Mouse (Mus musculus): Measurements from ENCODE around the gene Jsrp1. TPM values are rescaled to one million over a fixed set of nuclear protein-coding genes. Genes with fewer than 3 reads are reported as not detected.
"Not testable (repeated sequence)": the region's sequence is repeated elsewhere in the genome, so short reads cannot be mapped to it uniquely, and the experiment has no call there.

Jsrp1 gene
- polyA plus RNA-seq, 1 experiment from 2014 or later, result 1.2 TPM

DNA sequence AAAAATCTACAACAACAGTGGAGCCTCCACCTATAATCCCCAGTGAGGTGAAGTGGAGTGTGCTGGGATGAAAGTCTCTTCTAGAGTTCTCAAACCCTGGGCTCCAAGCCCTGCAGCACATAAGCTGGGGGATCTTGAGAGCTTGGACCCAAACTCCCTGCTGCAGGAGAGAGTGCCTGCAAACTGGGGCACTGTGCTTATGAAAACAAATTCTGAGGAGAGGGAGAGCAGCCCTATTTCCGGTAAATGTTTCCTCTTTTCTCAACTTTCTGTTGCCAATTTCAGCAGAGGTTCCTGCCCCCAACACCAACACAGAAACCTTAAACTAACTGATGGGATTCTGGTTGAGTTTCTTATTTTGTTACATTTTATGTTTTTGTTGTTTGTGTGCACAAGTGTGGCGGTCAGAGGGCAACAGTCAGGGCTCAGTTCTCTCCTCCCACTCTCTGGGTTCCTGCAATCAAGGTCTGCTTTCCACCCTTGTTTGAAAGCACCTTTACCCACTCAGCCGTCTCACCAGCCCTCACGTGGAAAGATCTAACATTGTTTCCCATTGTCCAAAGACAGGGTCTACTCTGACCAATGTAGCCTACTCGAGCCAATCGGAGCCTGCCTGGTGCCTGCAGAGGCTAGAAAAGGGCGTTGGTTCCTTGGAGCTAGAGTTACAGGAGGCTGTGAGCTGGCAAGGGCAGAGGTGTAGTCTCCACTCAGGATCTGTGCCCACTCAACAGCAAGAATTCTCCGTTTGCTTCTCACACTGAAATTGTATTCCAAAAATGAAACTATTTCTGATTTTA is 10.7 kb upstream of the Jsrp1 start:
- 64% methylated on average over 8 of the region's 8 CpGs for WGBS
- H3K36me3 ChIP-seq (replicated peaks; ENCODE audit: control insufficient read depth, insufficient read depth, low read depth, low read length), result no peaks in the 10 kb centered on the region
- H3K27ac ChIP-seq (replicated peaks; ENCODE audit: low read depth, low read length), result no peak overlapping the region

DNA sequence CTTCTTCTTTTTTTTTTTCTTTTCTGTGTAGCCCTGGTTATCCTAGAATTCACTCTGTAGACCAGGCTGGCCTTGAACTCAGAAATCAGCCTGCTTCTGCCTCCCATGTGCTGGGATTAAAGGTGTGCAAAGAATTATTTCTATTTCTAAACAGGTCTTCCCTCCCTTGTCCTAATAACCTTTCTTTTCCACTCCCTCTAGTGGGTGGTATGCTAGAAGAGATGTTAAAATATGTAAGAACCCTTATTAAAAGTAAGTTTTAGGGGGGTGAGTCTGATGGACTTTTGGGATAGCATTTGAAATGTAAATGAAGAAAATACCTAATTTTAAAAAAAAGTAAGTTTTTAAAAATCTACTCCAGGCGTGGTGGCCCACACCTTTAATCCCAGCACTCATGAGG is 10.0 kb upstream of the Jsrp1 start:
- no peak for ATAC-seq (replicated peaks; ENCODE audit: insufficient number of reproducible peaks, low FRiP score, low TSS enrichment, low read depth)
- Histone ChIP-seq H3K4me1 (ENCODE audit: control insufficient read depth, insufficient read depth, low read length) (peaks cover 2% of the 10 kb centered on the region; the same call in 1 of the 2 replicates), H3K4me2 (ENCODE audit: low read depth, low read length) (no peak overlapping the region), H3K4me3 (ENCODE audit: low read depth, low read length) (no peak overlapping the region), H3K27me3 (ENCODE audit: control insufficient read depth, insufficient read depth, low read length) (no peaks in the 10 kb centered on the region), H3K36me3 (replicated peaks; ENCODE audit: control insufficient read depth, insufficient read depth, low read depth, low read length) (no peaks in the 10 kb centered on the region), H3K9ac (replicated peaks; ENCODE audit: low read length) (no peak overlapping the region), H3K27ac (replicated peaks; ENCODE audit: low read depth, low read length) (no peak overlapping the region), H3K9me3 (replicated peaks; ENCODE audit: control insufficient read depth, low read length) (no peaks in the 10 kb centered on the region)
- WGBS, result 88% methylated on average over 1 of the region's 1 CpGs
- DNase-seq (ENCODE audit: low spot score), result no peak

More for the DNA sequence above, 10.7 kb upstream of the Jsrp1 start:
- H3K4me3 ChIP-seq (ENCODE audit: low read depth, low read length), result no peak overlapping the region
- DNase-seq (ENCODE audit: low spot score), result no peak
- no peaks in the 10 kb centered on the region for H3K9me3 ChIP-seq (replicated peaks; ENCODE audit: control insufficient read depth, low read length)
- H3K4me1 ChIP-seq (ENCODE audit: control insufficient read depth, insufficient read depth, low read length), result peaks cover 2% of the 10 kb centered on the region; the same call in 1 of the 2 replicates
- no peak for ATAC-seq (replicated peaks; ENCODE audit: insufficient number of reproducible peaks, low FRiP score, low TSS enrichment, low read depth)
- no peak overlapping the region for H3K4me2 ChIP-seq (ENCODE audit: low read depth, low read length)
- H3K9ac ChIP-seq (replicated peaks; ENCODE audit: low read length), result no peak overlapping the region
- no peaks in the 10 kb centered on the region for H3K27me3 ChIP-seq (ENCODE audit: control insufficient read depth, insufficient read depth, low read length)

DNA sequence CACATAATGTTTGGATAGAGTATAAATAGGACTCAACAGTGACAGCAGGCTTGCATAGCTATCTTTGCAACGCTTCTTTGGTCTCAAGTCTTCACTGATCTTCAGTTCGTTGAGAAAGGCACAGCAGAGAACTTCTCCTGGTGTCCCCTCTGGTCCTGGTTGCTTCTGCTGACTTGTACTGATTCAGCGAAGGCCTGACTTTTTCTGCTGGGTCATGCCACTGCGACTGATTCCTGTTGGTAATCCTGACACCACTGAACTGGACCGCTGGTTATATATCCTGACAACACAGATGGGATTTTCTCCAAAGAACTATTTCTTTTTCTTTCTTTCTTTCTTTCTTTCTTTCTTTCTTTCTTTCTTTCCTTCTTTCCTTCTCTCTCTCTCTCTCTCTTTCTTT is 9.2 kb upstream of the Jsrp1 start:
- Histone ChIP-seq H3K9me3 (replicated peaks; ENCODE audit: control insufficient read depth, low read length) (no peaks in the 10 kb centered on the region), H3K4me1 (ENCODE audit: control insufficient read depth, insufficient read depth, low read length) (no peaks in the 10 kb centered on the region; the same call in 1 of the 2 replicates), H3K27me3 (ENCODE audit: control insufficient read depth, insufficient read depth, low read length) (no peaks in the 10 kb centered on the region), H3K4me3 (ENCODE audit: low read depth, low read length) (no peak overlapping the region), H3K36me3 (replicated peaks; ENCODE audit: control insufficient read depth, insufficient read depth, low read depth, low read length) (no peaks in the 10 kb centered on the region), H3K27ac (replicated peaks; ENCODE audit: low read depth, low read length) (no peak overlapping the region), H3K9ac (replicated peaks; ENCODE audit: low read length) (no peak overlapping the region), H3K4me2 (ENCODE audit: low read depth, low read length) (no peak overlapping the region)
- DNase-seq (ENCODE audit: low spot score) (no peak), ATAC-seq (replicated peaks; ENCODE audit: insufficient number of reproducible peaks, low FRiP score, low TSS enrichment, low read depth) (no peak)
- whole genome bisulfite sequencing, result 85% methylated on average over 5 of the region's 5 CpGs

DNA sequence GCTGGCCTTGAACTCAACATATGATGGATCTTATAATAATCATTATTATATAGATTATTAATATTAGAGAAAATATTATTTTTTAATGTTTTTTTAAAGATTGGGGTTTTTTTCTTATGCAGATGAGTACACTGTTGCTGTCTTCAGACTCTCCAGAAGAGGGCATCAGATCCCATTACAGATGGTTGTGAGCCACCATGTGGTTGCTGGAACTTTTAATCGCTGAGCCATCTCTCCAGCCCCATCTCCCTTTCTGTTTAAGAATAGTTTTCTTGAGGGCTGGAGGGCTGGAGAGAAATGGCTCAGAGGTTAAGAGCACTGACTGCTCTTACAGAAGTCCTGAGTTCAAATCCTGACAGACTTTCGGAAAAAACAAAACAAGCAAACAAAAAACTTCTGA is 8.7 kb upstream of the Jsrp1 start:
- H3K9ac ChIP-seq (replicated peaks; ENCODE audit: low read length), result no peak overlapping the region
- H3K36me3 ChIP-seq (replicated peaks; ENCODE audit: control insufficient read depth, insufficient read depth, low read depth, low read length), result no peaks in the 10 kb centered on the region
- no peak overlapping the region for H3K4me3 ChIP-seq (ENCODE audit: low read depth, low read length)
- no peak for ATAC-seq (replicated peaks; ENCODE audit: insufficient number of reproducible peaks, low FRiP score, low TSS enrichment, low read depth)
- no peaks in the 10 kb centered on the region for H3K9me3 ChIP-seq (replicated peaks; ENCODE audit: control insufficient read depth, low read length)
- DNase-seq (ENCODE audit: low spot score), result peak; percentile 50
- H3K27me3 ChIP-seq (ENCODE audit: control insufficient read depth, insufficient read depth, low read length), result no peaks in the 10 kb centered on the region
- WGBS, result 50% methylated on average over 2 of the region's 2 CpGs
- no peak overlapping the region for H3K4me2 ChIP-seq (ENCODE audit: low read depth, low read length)
- no peak overlapping the region for H3K27ac ChIP-seq (replicated peaks; ENCODE audit: low read depth, low read length)
- H3K4me1 ChIP-seq (ENCODE audit: control insufficient read depth, insufficient read depth, low read length), result no peaks in the 10 kb centered on the region

DNA sequence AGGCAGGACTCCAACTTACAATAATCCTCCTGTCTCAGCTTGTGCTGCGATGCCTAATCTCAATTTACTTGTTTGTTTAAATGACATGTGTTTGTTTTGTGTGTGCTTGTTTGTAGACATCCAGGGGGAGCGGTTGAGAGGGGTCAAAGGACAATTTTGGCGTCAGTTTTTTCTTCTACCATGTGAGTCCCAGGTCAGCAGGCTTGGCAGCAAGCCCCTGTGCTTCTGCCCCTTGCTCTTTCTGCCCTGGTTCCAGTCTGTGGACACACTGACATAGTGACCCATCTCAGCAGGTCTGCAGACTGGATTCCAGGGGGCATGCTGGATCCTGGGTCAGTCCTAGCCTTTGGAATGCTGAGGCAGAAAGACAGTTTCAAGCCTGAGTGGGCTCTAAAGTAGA is 6.1 kb upstream of the Jsrp1 start:
- H3K36me3 ChIP-seq (replicated peaks; ENCODE audit: control insufficient read depth, insufficient read depth, low read depth, low read length), result no peaks in the 10 kb centered on the region
- no peaks in the 10 kb centered on the region for H3K9me3 ChIP-seq (replicated peaks; ENCODE audit: control insufficient read depth, low read length)
- H3K4me2 ChIP-seq (ENCODE audit: low read depth, low read length), result no peak overlapping the region
- no peaks in the 10 kb centered on the region for H3K4me1 ChIP-seq (ENCODE audit: control insufficient read depth, insufficient read depth, low read length)
- no peak for ATAC-seq (replicated peaks; ENCODE audit: insufficient number of reproducible peaks, low FRiP score, low TSS enrichment, low read depth)
- 53% methylated on average over 3 of the region's 3 CpGs for WGBS
- H3K4me3 ChIP-seq (ENCODE audit: low read depth, low read length), result no peak overlapping the region
- DNase-seq (ENCODE audit: low spot score), result no peak
- no peaks in the 10 kb centered on the region for H3K27me3 ChIP-seq (ENCODE audit: control insufficient read depth, insufficient read depth, low read length)
- no peak overlapping the region for H3K9ac ChIP-seq (replicated peaks; ENCODE audit: low read length)
- H3K27ac ChIP-seq (replicated peaks; ENCODE audit: low read depth, low read length), result no peak overlapping the region

DNA sequence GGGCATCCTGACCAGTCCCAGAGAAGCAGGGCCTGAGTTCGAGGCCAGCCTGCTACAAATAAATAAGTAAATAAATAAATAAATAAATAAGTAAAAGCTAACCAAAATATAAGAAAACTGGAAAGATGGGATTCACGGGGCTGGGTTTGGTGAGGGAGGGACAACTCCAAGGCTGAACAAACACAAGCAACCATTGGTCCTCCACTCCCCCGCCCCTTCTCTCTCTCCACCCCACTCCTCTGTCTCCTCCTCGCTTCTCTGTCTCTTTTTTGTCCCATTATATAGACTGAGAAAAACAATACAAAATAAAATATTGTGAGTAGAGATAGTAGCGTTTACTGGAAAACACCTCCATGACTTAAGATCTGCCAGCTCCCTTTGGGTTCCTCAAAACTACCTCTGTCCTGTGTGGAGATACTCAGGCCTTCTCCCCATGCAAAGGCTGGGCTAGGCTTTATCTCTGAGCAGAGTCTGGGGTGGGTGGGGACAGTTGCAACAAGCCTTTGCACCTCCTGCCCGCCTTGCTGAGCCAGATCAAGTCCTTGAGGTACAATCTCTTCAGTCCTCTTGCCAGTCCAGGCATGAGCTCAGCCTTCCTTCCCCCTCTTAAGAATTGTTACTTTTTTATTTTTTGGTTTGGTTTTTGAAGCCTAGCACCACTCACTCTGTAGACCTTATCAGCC is 5.4 kb upstream of the Jsrp1 start:
- DNase-seq (ENCODE audit: low spot score), result no peak

DNA sequence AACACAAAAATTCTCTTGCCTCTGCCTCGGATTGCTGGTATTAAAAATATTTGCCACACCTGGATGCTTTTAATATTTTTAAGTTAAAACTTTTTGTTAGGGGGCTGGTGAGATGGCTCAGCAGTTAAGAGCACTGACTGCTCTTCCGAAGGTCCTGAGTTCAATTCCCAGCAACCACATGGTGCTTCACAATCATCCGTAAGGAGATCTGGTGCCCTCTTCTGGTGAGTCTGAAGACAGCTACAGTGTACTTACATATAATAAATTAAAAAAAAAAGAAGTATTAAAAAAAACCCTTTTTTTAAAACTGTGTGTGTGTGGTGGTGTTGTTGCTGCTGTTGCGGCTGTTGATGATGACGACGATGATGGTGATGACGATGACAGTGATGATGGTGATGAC is 4.7 kb upstream of the Jsrp1 start:
- 80% methylated on average over 7 of the region's 7 CpGs for WGBS
- not testable (repeated sequence) for ATAC-seq (replicated peaks; ENCODE audit: insufficient number of reproducible peaks, low FRiP score, low TSS enrichment, low read depth)

More for the DNA sequence above, 5.4 kb upstream of the Jsrp1 start:
- Histone ChIP-seq H3K4me3 (ENCODE audit: low read depth, low read length) (no peak overlapping the region), H3K4me2 (ENCODE audit: low read depth, low read length) (no peak overlapping the region), H3K9ac (replicated peaks; ENCODE audit: low read length) (no peak overlapping the region), H3K27ac (replicated peaks; ENCODE audit: low read depth, low read length) (no peak overlapping the region), H3K9me3 (replicated peaks; ENCODE audit: control insufficient read depth, low read length) (no peaks in the 10 kb centered on the region), H3K27me3 (ENCODE audit: control insufficient read depth, insufficient read depth, low read length) (no peaks in the 10 kb centered on the region), H3K4me1 (ENCODE audit: control insufficient read depth, insufficient read depth, low read length) (no peaks in the 10 kb centered on the region), H3K36me3 (replicated peaks; ENCODE audit: control insufficient read depth, insufficient read depth, low read depth, low read length) (no peaks in the 10 kb centered on the region)
- ATAC-seq (replicated peaks; ENCODE audit: insufficient number of reproducible peaks, low FRiP score, low TSS enrichment, low read depth), result no peak
- WGBS, result 55% methylated on average over 6 of the region's 6 CpGs

DNA sequence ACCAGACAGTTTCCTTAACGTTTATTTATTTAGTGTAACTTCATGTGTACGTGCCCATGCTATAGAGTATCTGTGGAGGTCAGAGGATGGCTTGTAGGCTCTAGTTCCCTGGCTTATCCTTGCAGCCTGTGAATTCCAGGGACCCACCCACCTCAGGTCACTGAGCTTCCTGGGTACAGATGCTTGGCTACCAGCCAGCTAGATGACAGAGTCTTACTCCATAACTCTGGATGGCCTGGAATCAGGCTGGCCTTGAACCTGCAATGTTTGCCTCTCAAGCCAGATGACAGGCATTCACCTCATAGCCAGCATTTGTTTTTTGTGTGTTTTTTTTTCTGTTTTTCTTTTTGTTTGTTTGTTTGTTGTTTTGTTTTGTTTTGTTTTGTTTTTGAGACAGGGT is 3.9 kb upstream of the Jsrp1 start:
- Histone ChIP-seq H3K27me3 (ENCODE audit: control insufficient read depth, insufficient read depth, low read length) (no peaks in the 10 kb centered on the region), H3K9me3 (replicated peaks; ENCODE audit: control insufficient read depth, low read length) (no peaks in the 10 kb centered on the region), H3K36me3 (replicated peaks; ENCODE audit: control insufficient read depth, insufficient read depth, low read depth, low read length) (no peaks in the 10 kb centered on the region), H3K4me1 (ENCODE audit: control insufficient read depth, insufficient read depth, low read length) (no peaks in the 10 kb centered on the region), H3K4me3 (ENCODE audit: low read depth, low read length) (no peak overlapping the region), H3K27ac (replicated peaks; ENCODE audit: low read depth, low read length) (no peak overlapping the region), H3K4me2 (ENCODE audit: low read depth, low read length) (no peak overlapping the region), H3K9ac (replicated peaks; ENCODE audit: low read length) (no peak overlapping the region)
- ATAC-seq (replicated peaks; ENCODE audit: insufficient number of reproducible peaks, low FRiP score, low TSS enrichment, low read depth) (no peak), DNase-seq (ENCODE audit: low spot score) (no peak)
- WGBS, result 60% methylated on average over 2 of the region's 2 CpGs

More for the DNA sequence above, 4.7 kb upstream of the Jsrp1 start:
- H3K36me3 ChIP-seq (replicated peaks; ENCODE audit: control insufficient read depth, insufficient read depth, low read depth, low read length); H3K4me2 ChIP-seq (ENCODE audit: low read depth, low read length); H3K4me3 ChIP-seq (ENCODE audit: low read depth, low read length); H3K9me3 ChIP-seq (replicated peaks; ENCODE audit: control insufficient read depth, low read length); H3K27me3 ChIP-seq (ENCODE audit: control insufficient read depth, insufficient read depth, low read length); H3K27ac ChIP-seq (replicated peaks; ENCODE audit: low read depth, low read length); H3K9ac ChIP-seq (replicated peaks; ENCODE audit: low read length); H3K4me1 ChIP-seq (ENCODE audit: control insufficient read depth, insufficient read depth, low read length): not testable (repeated sequence)
- peak; percentile 30 for DNase-seq (ENCODE audit: low spot score)

Data from embryonic facial prominence, embryonic 11.5 days (tissue).